Mouse (Mus musculus) hindbrain, embryonic 12.5 days (tissue): ENCODE data around the gene Itpr3. TPM values are rescaled to one million over a fixed set of nuclear protein-coding genes. Genes with fewer than 3 reads are reported as not detected.

Source experiments
- ATAC-seq: fragments of 200-750 bp; cut with Nextera tagmentation; 2 replicates; pipeline ENCODE4 v1.8.0; 2017; ENCODE audit warnings: moderate TSS enrichment; ENCODE audit not compliant: low FRiP score
- H3K27ac ChIP-seq: fragments of 300-500 bp; sonication (generic); 2 replicates; pipeline ENCODE4 v1.5.1; 2016; ENCODE audit warnings: mild to moderate bottlenecking
- H3K27me3 ChIP-seq: fragments of 300-500 bp; sonication (generic); 2 replicates; pipeline ENCODE4 v1.6.1; 2016; ENCODE audit warnings: mild to moderate bottlenecking
- H3K36me3 ChIP-seq: fragments of 300-500 bp; sonication (generic); 2 replicates; pipeline ENCODE4 v1.6.1; 2016; ENCODE audit warnings: mild to moderate bottlenecking
- H3K4me1 ChIP-seq: fragments of 300-500 bp; sonication (generic); 2 replicates; pipeline ENCODE4 v1.6.1; 2016
- H3K4me2 ChIP-seq: fragments of 300-500 bp; sonication (generic); replicated peaks from 2 replicates; pipeline ENCODE4 v1.6.1; 2016; ENCODE audit warnings: mild to moderate bottlenecking
- H3K4me3 ChIP-seq: fragments of 300-500 bp; sonication (generic); 2 replicates; pipeline ENCODE4 v1.5.1; 2016; ENCODE audit warnings: mild to moderate bottlenecking
- H3K9ac ChIP-seq: fragments of 300-500 bp; sonication (generic); 2 replicates; pipeline ENCODE4 v1.6.1; 2016; ENCODE audit warnings: mild to moderate bottlenecking, moderate library complexity
- H3K9me3 ChIP-seq: fragments of 300-500 bp; sonication (generic); replicated peaks from 2 replicates; pipeline ENCODE4 v1.6.1; 2016; ENCODE audit warnings: mild to moderate bottlenecking
- WGBS: fragments of 180-500 bp; shearing (Covaris S2); methylation state at CpG from one replicate; pipeline ENCODE4 v1.1.7; 2016; 5-methylcytosine and 5-hydroxymethylcytosine counted together
- polyA plus RNA-seq: library from polyadenylated mRNA; unstranded; fragments of >200 nt; fragmentation: Nextera tagmentation; extraction: Ambion mirVana; gene quantifications from 2 replicates; pipeline ENCODE4 v1.2.1, GENCODE M21; 2016

The Itpr3 gene
- polyA plus RNA-seq, 1 experiment from 2014 or later, result 2.8 TPM

DNA sequence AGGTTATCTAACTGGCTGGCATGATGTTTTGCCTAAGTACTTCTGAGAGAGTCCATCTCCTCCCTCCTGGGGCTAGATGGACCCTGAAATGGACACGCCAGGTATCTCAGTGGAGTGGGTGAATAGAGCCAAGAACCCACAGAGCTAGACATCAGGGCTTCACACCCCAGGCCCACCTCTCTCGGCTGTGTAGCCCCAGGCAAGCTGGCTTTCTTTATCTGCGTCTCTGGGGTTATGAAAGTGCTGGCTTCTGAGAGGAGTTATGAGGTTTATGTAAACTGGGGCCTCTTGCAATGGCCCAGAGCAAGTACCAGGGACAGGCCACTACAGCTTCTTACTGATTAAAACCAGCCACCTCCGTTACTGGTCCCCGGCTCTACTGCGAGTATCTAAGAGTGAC lies 97.8 kb downstream of the Itpr3 start:
- Histone ChIP-seq H3K4me1 (peaks cover 24% of the 10 kb centered on the region), H3K4me2 (no peak overlapping the region), H3K27ac (no peak overlapping the region), H3K36me3 (no peaks in the 10 kb centered on the region), H3K27me3 (0 out of 2 replicates have a peak, but pooled peaks cover 5% of the 10 kb centered on the region), H3K9me3 (no peaks in the 10 kb centered on the region), H3K4me3 (no peak overlapping the region), H3K9ac (no peak overlapping the region)
- ATAC-seq, result no peak
- 83% methylated on average over 6 of the region's 6 CpGs for WGBS

DNA sequence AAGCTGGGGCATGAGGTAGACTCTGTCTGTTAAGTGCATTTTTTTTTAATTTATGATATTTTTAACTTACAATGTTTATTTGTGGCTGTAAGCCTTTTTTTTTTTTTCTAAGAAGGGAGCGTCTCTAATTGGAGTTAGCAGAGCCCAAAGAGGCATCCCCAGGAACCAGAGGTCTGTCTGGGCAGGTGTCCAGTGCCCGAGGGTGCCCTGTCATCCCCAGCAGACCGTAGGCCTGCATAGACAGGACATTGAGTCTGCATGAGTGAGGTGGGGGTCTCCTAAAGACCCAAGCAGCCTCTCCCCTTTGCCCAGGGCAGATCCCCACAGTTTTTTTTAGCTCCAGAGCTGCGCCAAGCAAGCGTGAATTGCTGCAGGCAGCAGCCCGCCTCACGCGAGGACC lies 98.6 kb downstream of the Itpr3 start:
- no peak overlapping the region for H3K9ac ChIP-seq
- H3K27me3 ChIP-seq, result 0 out of 2 replicates have a peak, but pooled peaks cover 5% of the 10 kb centered on the region
- WGBS, result 78% methylated on average over 8 of the region's 8 CpGs
- H3K4me3 ChIP-seq, result no peak overlapping the region
- no peak for ATAC-seq
- H3K9me3 ChIP-seq, result no peaks in the 10 kb centered on the region
- H3K4me2 ChIP-seq, result no peak overlapping the region
- peaks cover 17% of the 10 kb centered on the region for H3K4me1 ChIP-seq
- no peaks in the 10 kb centered on the region for H3K36me3 ChIP-seq
- no peak overlapping the region for H3K27ac ChIP-seq

DNA sequence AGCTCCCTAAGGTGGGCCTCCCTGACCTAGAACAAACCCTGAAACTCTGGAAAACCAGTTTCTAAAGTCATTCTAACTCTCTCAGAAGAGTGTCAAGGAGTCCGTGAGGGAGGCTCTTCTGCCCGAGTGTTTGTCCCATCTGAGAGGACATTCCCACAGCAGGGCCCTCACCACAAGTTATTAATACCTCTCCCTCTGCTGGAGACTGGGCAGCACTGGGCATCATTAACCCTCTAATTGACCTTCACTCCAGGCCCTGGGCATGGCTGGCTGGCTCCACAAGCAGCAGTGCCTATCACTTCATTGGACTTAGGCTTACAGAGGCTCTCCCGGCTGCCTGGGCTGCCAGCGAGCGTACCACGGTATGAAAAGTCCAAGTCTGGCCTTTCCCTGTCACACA lies 101.3 kb downstream of the Itpr3 start:
- no peak for ATAC-seq

DNA sequence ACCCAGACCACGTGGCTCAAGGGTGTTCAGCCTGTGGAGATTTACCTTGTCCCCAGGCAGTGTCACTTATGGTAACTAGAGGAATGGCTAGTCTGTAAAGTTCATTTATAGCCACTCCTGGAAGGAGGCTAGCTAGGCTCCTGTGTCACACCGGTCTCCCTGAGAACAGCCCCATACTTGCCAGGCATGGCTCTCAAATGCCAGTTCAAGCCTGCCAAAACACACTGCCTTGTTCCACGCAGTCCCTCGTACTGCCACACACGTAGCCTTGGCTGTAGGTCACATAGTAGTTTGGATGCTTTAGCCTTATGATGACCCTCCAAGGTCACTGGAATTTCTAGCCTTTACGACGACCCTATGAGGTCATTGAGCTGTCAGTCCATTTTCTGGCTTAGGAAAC lies 102.1 kb downstream of the Itpr3 start:
- H3K9ac ChIP-seq, result no peak overlapping the region
- peaks cover 8% of the 10 kb centered on the region for H3K4me1 ChIP-seq
- no peak overlapping the region for H3K27ac ChIP-seq
- no peak overlapping the region for H3K4me2 ChIP-seq
- WGBS, result 78% methylated on average over 7 of the region's 7 CpGs
- H3K36me3 ChIP-seq, result no peaks in the 10 kb centered on the region
- H3K9me3 ChIP-seq, result no peaks in the 10 kb centered on the region
- no peak for ATAC-seq
- H3K4me3 ChIP-seq, result no peak overlapping the region
- 0 out of 2 replicates have a peak, but pooled peaks cover 3% of the 10 kb centered on the region for H3K27me3 ChIP-seq

More for the DNA sequence above, 101.3 kb downstream of the Itpr3 start:
- H3K27me3 ChIP-seq, result 0 out of 2 replicates have a peak, but pooled peaks cover 3% of the 10 kb centered on the region
- H3K4me3 ChIP-seq, result no peak overlapping the region
- H3K9me3 ChIP-seq, result no peaks in the 10 kb centered on the region
- no peak overlapping the region for H3K4me2 ChIP-seq
- no peaks in the 10 kb centered on the region for H3K36me3 ChIP-seq
- 83% methylated on average over 6 of the region's 6 CpGs for WGBS
- no peak overlapping the region for H3K27ac ChIP-seq
- no peak overlapping the region for H3K9ac ChIP-seq
- peaks cover 13% of the 10 kb centered on the region for H3K4me1 ChIP-seq

DNA sequence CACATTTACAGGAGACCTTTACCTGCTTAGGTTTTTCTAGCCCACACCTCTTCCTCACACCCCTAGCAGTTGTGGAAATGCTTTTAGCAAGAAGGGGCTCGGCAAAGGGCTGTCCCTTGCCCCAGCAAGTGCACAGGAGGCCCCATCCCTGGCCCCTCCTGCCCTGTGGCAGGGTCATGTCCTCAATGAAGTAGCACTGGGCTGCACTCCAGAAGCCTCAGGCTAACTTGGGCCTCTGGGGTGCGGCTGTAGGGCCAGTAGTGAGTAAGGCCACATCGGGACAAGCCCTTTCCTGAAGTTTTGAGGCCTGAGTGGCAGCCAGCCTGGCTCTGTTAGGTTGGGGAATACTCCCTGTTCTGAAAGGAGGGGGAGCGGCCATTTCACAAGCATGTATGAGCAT lies 103.8 kb downstream of the Itpr3 start:
- H3K27me3 ChIP-seq, result 0 out of 2 replicates have a peak, but pooled peaks cover 3% of the 10 kb centered on the region
- ATAC-seq, result no peak
- no peak overlapping the region for H3K9ac ChIP-seq
- 80% methylated on average over 4 of the region's 4 CpGs for WGBS
- H3K36me3 ChIP-seq, result no peaks in the 10 kb centered on the region
- no peak overlapping the region for H3K4me3 ChIP-seq
- H3K27ac ChIP-seq, result no peak overlapping the region
- H3K4me2 ChIP-seq, result no peak overlapping the region
- H3K9me3 ChIP-seq, result no peaks in the 10 kb centered on the region
- H3K4me1 ChIP-seq, result peaks cover 7% of the 10 kb centered on the region; the same call in 1 of the 2 replicates

DNA sequence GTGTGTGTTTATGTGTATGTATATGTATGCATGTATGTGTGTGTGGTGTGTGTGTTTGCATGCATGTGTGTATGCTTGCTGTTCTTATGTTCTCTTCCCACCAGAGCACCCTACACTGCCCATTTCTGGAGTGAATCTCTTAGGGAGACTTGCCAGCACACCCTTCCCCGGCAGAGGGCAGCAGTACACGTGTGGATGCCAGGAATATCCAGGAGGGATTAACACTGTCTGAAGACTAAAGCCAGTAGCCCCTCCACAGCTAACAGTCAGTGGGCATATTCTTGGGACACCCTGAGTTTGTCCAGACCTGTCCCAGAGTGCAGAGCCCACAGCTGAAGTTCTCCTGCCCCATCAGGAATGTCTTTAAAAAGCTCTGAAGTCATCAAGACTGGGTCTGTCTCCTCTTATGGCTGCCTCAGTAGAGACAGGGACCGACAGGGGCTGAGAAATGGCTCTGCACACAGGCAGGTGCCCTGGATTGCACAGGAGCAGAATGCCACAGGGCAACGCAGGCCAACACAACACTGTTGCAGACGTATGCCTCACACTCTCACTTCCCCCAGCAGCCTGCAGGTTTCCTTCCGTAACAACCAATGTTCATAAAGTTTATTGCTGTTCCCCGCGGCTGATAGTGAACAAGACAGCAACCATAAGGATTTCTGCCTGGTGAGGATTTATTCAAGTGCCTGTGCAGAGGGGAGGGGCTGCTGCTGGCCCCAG lies 108.1 kb downstream of the Itpr3 start:
- Histone ChIP-seq H3K36me3 (no peaks in the 10 kb centered on the region), H3K4me2 (no peak overlapping the region), H3K4me1 (peaks cover 9% of the 10 kb centered on the region), H3K27ac (no peak overlapping the region), H3K9me3 (no peaks in the 10 kb centered on the region), H3K4me3 (no peak overlapping the region), H3K9ac (no peak overlapping the region), H3K27me3 (no peaks in the 10 kb centered on the region)
- ATAC-seq, result no peak
- 72% methylated on average over 8 of the region's 8 CpGs for WGBS

DNA sequence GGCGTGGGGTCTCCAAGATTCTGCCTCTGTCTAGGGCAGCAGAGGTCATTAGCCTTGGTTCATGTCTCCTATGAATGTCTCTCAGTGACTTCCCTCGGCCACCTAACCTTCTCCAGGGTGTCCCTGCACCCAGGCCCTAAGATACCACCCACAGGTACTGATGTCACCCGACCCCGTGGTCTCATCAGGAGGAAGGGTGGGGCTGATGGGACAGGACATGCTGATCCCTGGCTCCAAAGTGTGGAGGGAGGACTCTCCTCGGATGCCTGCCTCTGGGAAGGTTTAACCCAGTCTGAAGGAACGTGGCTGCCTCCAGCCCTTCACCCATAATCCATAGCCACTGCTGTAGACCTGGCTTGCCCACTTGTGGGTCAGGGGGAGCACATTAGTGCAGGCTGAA lies 109.8 kb downstream of the Itpr3 start:
- ATAC-seq, result no peak
- no peaks in the 10 kb centered on the region for H3K9me3 ChIP-seq
- WGBS, result 81% methylated on average over 6 of the region's 6 CpGs
- H3K27me3 ChIP-seq, result no peaks in the 10 kb centered on the region
- no peak overlapping the region for H3K4me2 ChIP-seq
- no peak overlapping the region for H3K27ac ChIP-seq
- H3K36me3 ChIP-seq, result no peaks in the 10 kb centered on the region
- no peak overlapping the region for H3K9ac ChIP-seq
- peaks cover 9% of the 10 kb centered on the region for H3K4me1 ChIP-seq
- H3K4me3 ChIP-seq, result no peak overlapping the region

DNA sequence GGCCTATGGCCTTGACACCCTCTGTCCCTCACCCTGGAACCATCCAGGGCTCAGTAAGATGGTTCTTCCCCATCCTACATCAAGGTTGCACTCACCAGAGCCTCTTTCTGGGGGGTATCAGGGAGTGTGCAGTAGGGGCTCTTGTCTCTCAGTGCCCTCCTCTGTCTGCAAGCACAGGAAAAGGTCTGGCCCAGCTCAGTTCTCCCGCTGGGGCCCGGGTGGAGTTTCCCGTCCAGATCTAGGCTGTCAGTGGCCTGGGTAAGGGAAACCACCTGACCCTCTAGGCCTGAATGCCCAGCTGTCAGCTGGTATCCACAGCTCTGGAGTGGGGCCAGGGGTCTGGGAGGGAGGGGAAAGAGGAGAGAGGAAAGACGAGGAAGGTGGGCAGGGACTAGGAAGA lies 110.4 kb downstream of the Itpr3 start, which contains the start of gene Ip6k3:
Ip6k3 (minus strand) TSS at position 251 of the 400 bp plus-strand sequence.
- no peak within 1 kb of the TSS for H3K4me3 ChIP-seq
- no peaks in the 10 kb centered on the region for H3K27me3 ChIP-seq
- H3K4me2 ChIP-seq, result no peak within 1 kb of the TSS
- H3K36me3 ChIP-seq, result no peaks in the 10 kb centered on the region
- ATAC-seq, result no peak
- 55% methylated on average over 4 of the region's 4 CpGs for WGBS
- H3K4me1 ChIP-seq, result peaks cover 9% of the 10 kb centered on the region
- no peak within 1 kb of the TSS for H3K9ac ChIP-seq
- no peak within 1 kb of the TSS for H3K27ac ChIP-seq
- no peaks in the 10 kb centered on the region for H3K9me3 ChIP-seq

DNA sequence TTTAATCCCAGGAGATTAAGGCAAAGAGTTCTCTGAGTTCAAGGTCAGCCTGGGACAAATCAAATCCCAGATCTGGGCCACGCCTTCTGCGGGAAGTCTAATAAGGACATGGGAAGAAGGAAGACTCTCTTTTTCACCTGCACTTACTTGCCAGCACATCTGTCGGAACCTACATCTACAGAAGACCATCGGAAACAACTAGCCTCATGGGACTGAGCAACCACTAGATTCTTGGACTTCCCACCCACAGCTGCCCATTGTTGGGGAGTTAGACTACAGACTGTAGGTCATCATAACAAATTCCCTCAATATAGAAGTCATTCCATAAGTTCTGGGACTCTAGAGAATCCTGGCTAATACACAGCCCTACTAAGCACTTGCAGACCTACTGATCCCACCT lies 111.5 kb downstream of the Itpr3 start:
- no peaks in the 10 kb centered on the region for H3K36me3 ChIP-seq
- H3K9me3 ChIP-seq, result no peaks in the 10 kb centered on the region
- H3K9ac ChIP-seq, result no peak overlapping the region
- 92% methylated on average over 4 of the region's 4 CpGs for WGBS
- no peak overlapping the region for H3K4me2 ChIP-seq
- no peak for ATAC-seq
- peaks cover 5% of the 10 kb centered on the region; the same call in 1 of the 2 replicates for H3K4me1 ChIP-seq
- no peak overlapping the region for H3K27ac ChIP-seq
- no peaks in the 10 kb centered on the region for H3K27me3 ChIP-seq
- H3K4me3 ChIP-seq, result no peak overlapping the region

DNA sequence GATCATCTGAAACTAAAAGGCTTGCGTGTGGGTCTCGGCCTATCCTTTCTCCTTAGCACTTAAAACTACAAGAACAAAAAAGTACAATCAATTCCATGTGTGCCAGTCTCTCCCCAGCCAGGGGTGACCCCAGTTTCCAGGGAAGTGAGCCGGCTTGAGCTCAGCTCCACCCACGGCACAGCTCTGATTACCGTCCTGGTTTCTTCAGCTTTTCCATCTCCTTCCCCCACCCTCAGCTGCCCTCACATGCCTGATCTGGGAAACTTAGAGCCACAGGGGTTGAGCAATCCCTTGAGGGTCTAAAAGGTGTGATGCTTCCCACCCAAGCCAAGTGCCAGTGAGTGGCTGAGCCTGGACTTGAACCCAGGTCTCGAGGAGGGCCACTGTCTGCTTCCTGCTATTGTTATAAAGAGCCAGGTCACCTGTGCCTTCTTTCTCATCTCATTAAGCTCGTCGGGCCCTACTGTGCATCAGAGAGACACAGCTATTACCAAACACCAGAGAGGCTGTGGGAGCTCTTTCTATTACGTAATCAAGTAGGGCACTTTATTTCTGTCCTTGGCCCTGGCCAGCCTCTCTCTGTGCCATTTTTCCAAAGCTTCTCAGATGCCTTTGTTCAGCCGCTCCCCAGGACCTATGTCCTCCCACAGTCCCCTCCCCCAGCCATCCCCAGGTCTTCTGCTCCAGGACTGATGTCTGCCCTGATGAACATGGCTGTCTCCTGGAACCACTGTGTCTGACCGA lies 113.0 kb downstream of the Itpr3 start:
- ATAC-seq, result no peak
- H3K36me3 ChIP-seq, result no peaks in the 10 kb centered on the region
- WGBS, result 71% methylated on average over 11 of the region's 11 CpGs
- no peaks in the 10 kb centered on the region for H3K9me3 ChIP-seq
- H3K4me1 ChIP-seq, result peaks cover 8% of the 10 kb centered on the region
- H3K27ac ChIP-seq, result no peak overlapping the region
- H3K27me3 ChIP-seq, result no peaks in the 10 kb centered on the region
- H3K9ac ChIP-seq, result no peak overlapping the region
- no peak overlapping the region for H3K4me2 ChIP-seq
- H3K4me3 ChIP-seq, result no peak overlapping the region

DNA sequence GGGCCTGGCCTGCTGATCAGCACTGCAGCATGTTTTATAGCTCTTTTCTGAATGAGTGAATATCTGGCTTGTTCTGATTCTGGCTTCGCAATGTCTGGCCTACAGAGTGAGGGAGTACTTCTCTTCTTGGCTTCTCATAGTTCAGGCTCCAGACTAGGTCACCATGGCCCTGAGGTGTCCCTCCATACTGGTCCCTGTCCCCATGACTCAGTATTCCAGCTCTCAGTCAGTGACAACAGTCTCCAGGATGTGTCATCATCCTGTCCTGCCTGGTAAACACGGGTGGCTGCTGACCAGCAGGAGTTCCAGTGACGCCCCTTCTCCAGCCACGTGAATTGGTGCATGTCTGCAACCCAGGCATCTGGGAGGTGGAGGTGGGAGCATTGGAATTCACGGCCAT lies 114.0 kb downstream of the Itpr3 start:
- Histone ChIP-seq H3K4me2 (no peak overlapping the region), H3K4me1 (peaks cover 18% of the 10 kb centered on the region), H3K27me3 (no peaks in the 10 kb centered on the region), H3K4me3 (no peak overlapping the region), H3K27ac (no peak overlapping the region), H3K9ac (no peak overlapping the region), H3K9me3 (no peaks in the 10 kb centered on the region), H3K36me3 (no peaks in the 10 kb centered on the region)
- no peak for ATAC-seq
- 78% methylated on average over 5 of the region's 5 CpGs for WGBS
